Mouse (Mus musculus): ENCODE data around the gene Recql. TPM values are rescaled to one million over a fixed set of nuclear protein-coding genes. Genes with fewer than 3 reads are reported as not detected.

The Recql gene
- total and polyA plus RNA-seq, 2 experiments from 2014 or later: 16.6 to 25.4 TPM

DNA sequence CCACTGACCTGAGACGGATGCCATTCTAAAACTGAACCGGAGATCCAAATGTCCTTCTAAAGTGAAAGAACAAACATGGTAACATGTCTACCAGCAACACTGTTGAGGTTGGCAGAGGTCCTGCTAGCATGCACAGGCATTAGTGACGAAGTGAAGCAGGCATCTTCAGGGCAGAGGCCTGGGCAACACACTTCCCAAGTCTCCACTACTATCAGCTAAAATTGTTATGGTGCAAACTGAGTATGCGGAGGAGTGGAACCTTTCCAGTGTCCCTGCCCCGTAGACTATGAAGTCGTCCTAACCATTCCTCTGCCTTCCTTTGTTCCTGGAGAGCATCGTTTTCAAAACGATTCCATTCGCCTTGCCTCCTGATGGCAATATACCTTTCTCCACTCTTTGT lies 2.4 kb downstream of the Recql start:
- no peak for ATAC-seq

DNA sequence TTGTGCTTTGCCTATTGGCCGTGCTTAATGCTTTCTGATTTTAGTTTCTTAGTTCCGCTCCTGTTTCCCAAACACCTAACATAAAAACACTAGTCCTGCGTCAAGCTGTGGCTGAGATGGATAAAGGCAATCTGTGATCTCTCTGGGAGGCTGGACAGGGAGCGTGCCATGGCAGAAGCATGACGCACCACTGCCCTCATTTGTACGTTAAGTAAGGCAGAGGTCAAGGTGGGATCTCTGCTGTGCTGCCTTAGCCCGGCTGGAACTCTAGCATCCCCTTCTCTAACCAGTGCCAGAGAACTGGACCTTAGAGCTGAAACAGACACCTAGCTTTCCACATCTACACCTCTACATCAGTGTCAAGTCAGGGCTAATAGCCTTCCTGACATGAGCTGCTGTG lies 5.3 kb downstream of the Recql start:
- no peak for TF ChIP-seq CTCF (IDR thresholded peaks at IDR 0.05; ENCODE audit: low read depth)
- Histone ChIP-seq H3K27me3 (ENCODE audit: insufficient read depth, low read length) (no peaks in the 10 kb centered on the region), H3K27ac (no peak overlapping the region), H3K9me3 (ENCODE audit: low read length) (no peaks in the 10 kb centered on the region), H3K4me3 (ENCODE audit: low read length) (no peak overlapping the region), H3K4me2 (ENCODE audit: low read depth, low read length) (no peak overlapping the region), H3K36me3 (ENCODE audit: insufficient read depth, low read length) (peaks cover 5% of the 10 kb centered on the region), H3K9ac (replicated peaks; ENCODE audit: low read length) (no peak overlapping the region), H3K4me1 (ENCODE audit: insufficient read depth, low read length) (0 out of 2 replicates have a peak, but pooled peaks cover 3% of the 10 kb centered on the region)
- ATAC-seq (no peak), DNase-seq (ENCODE audit: low spot score) (no peak)
- WGBS: 94% methylated on average over 7 of the region's 7 CpGs

More for the DNA sequence above, 2.4 kb downstream of the Recql start:
- Histone ChIP-seq H3K9me3 (ENCODE audit: low read length) (no peaks in the 10 kb centered on the region), H3K27ac (no peak overlapping the region), H3K36me3 (ENCODE audit: insufficient read depth, low read length) (no peaks in the 10 kb centered on the region), H3K4me2 (ENCODE audit: low read depth, low read length) (no peak overlapping the region), H3K4me1 (ENCODE audit: insufficient read depth, low read length) (0 out of 2 replicates have a peak, but pooled peaks cover 3% of the 10 kb centered on the region), H3K27me3 (ENCODE audit: insufficient read depth, low read length) (no peaks in the 10 kb centered on the region), H3K9ac (replicated peaks; ENCODE audit: low read length) (no peak overlapping the region), H3K4me3 (ENCODE audit: low read length) (no peak overlapping the region)
- DNase-seq (ENCODE audit: low spot score): no peak
- TF ChIP-seq CTCF (IDR thresholded peaks at IDR 0.05; ENCODE audit: low read depth): no peak
- WGBS: 90% methylated on average over 9 of the region's 9 CpGs

DNA sequence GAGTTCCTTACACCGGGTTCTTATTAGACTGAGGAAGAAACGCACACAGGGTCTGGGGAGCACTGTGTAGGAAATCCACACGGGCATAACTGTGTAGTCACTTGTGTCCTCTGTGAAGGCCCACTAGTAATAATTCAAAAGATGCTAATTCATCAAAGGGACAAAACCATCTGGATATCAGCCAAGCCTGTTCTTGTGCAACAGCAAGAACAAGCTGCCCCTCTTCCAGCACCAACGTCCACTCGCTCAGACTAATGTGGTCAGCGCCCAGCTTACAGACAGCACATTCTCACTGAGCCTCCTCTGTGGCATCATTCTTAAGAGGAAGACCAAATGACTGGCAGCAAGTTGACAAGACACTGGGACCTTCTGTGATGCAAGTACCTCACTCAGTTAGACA lies 6.9 kb downstream of the Recql start:
- Histone ChIP-seq H3K4me3 (ENCODE audit: low read length) (no peak overlapping the region), H3K9me3 (ENCODE audit: low read length) (no peaks in the 10 kb centered on the region), H3K4me2 (ENCODE audit: low read depth, low read length) (no peak overlapping the region), H3K36me3 (ENCODE audit: insufficient read depth, low read length) (peaks cover 16% of the 10 kb centered on the region), H3K27ac (no peak overlapping the region), H3K27me3 (ENCODE audit: insufficient read depth, low read length) (no peaks in the 10 kb centered on the region), H3K4me1 (ENCODE audit: insufficient read depth, low read length) (no peaks in the 10 kb centered on the region), H3K9ac (replicated peaks; ENCODE audit: low read length) (no peak overlapping the region)
- WGBS: 82% methylated on average over 6 of the region's 6 CpGs
- DNase-seq (ENCODE audit: low spot score) (no peak), ATAC-seq (no peak)
- no peak for TF ChIP-seq CTCF (IDR thresholded peaks at IDR 0.05; ENCODE audit: low read depth)

DNA sequence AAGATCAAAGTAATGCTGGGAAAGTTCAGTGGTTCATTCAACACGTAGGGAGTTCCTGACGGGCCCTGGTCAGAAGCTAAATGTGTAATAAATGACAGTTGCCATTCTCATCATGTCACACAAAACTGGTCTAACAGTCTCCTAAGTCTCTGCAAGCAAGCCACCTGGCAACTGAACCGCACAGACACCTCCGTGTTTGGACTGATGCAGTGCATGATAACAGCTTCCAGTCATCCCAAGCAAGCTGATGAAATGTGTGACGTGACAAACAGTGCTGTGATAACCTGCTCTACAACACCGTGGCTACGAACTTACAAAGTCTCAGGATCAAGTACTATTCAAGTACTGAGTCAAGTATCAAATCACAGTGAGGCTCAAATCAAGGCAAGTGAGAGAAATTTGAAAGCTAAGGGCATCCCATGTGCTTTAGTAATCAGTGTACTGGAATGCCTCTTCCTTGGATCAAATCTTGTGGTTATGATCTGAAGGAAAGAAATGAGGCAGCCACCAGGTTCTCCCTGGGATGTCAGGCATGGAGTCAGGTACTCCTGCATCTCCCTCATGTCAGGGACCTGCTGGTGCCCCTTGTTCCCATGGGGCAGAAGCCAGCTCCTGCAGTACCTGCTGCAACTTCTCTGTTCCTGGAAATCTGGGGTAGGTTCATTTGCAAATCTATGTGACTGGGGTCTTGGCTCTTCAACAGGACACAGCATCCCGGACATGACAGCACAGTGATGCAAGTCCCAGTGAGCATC lies 8.1 kb downstream of the Recql start:
- no peak overlapping the region for H3K4me3 ChIP-seq (ENCODE audit: low read length)
- H3K9ac ChIP-seq (replicated peaks; ENCODE audit: low read length): no peak overlapping the region
- DNase-seq (ENCODE audit: low spot score): no peak
- H3K9me3 ChIP-seq (ENCODE audit: low read length): no peaks in the 10 kb centered on the region
- TF ChIP-seq CTCF (IDR thresholded peaks at IDR 0.05; ENCODE audit: low read depth): no peak
- ATAC-seq: no peak
- WGBS: 92% methylated on average over 8 of the region's 8 CpGs
- H3K27ac ChIP-seq: no peak overlapping the region
- H3K36me3 ChIP-seq (ENCODE audit: insufficient read depth, low read length): peaks cover 22% of the 10 kb centered on the region
- H3K4me2 ChIP-seq (ENCODE audit: low read depth, low read length): no peak overlapping the region
- no peaks in the 10 kb centered on the region for H3K27me3 ChIP-seq (ENCODE audit: insufficient read depth, low read length)
- no peaks in the 10 kb centered on the region for H3K4me1 ChIP-seq (ENCODE audit: insufficient read depth, low read length)

DNA sequence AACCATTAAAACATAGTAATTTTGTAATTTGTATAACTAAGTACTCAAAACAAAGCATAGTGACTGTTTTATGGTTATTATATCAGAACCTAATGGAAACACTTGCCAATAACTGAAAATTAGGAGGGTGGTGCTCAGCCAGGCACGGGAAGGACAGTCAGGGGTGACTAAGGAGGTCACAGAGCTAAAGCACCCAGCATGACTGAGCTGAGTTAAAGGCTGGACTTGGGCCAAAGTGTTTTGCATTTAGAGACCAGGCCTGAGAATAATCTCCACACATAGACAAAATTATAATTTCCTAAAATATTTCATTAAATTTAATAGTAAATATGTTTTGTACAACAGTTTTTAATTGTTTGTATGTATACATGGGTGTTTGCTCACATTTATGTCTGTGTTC lies 9.8 kb downstream of the Recql start:
- DNase-seq (ENCODE audit: low spot score) (no peak), ATAC-seq (no peak)
- peaks cover 25% of the 10 kb centered on the region for H3K36me3 ChIP-seq (ENCODE audit: insufficient read depth, low read length)
- H3K4me3 ChIP-seq (ENCODE audit: low read length): no peak overlapping the region
- 38% methylated on average over 1 of the region's 1 CpGs for WGBS
- H3K9me3 ChIP-seq (ENCODE audit: low read length): no peaks in the 10 kb centered on the region
- no peak overlapping the region for H3K9ac ChIP-seq (replicated peaks; ENCODE audit: low read length)
- no peak overlapping the region for H3K27ac ChIP-seq
- no peaks in the 10 kb centered on the region for H3K27me3 ChIP-seq (ENCODE audit: insufficient read depth, low read length)
- H3K4me1 ChIP-seq (ENCODE audit: insufficient read depth, low read length): no peaks in the 10 kb centered on the region
- TF ChIP-seq CTCF (IDR thresholded peaks at IDR 0.05; ENCODE audit: low read depth): no peak
- H3K4me2 ChIP-seq (ENCODE audit: low read depth, low read length): no peak overlapping the region

DNA sequence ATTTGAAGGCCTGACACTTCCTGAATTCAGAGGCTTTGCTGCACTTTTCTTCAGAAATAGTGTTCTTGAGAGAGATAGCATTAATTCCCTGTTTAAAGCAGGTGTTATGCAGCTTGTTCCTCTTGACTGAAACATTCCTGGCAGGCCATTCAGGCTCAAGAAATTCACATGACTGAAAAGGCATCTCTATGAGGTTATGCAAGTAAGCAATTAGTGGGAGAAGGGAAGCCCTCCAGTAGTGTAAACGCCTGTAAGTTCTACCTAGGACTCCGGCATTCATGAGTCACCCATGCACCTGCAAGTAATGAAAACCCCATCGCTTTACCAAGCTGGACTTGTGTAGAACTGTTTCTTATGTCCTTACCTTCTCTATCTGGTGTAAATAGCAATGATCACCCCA lies 17.3 kb downstream of the Recql start:
- H3K9me3 ChIP-seq (ENCODE audit: low read length): no peaks in the 10 kb centered on the region
- H3K4me3 ChIP-seq (ENCODE audit: low read length): no peak overlapping the region
- TF ChIP-seq CTCF (IDR thresholded peaks at IDR 0.05; ENCODE audit: low read depth): no peak
- no peaks in the 10 kb centered on the region for H3K27me3 ChIP-seq (ENCODE audit: insufficient read depth, low read length)
- H3K4me1 ChIP-seq (ENCODE audit: insufficient read depth, low read length): no peaks in the 10 kb centered on the region
- H3K4me2 ChIP-seq (ENCODE audit: low read depth, low read length): no peak overlapping the region
- ATAC-seq (no peak), DNase-seq (ENCODE audit: low spot score) (no peak)
- H3K9ac ChIP-seq (replicated peaks; ENCODE audit: low read length): no peak overlapping the region
- H3K36me3 ChIP-seq (ENCODE audit: insufficient read depth, low read length): peaks cover 24% of the 10 kb centered on the region; the same call in 1 of the 2 replicates
- no peak overlapping the region for H3K27ac ChIP-seq
- 87% methylated on average over 3 of the region's 3 CpGs for WGBS

DNA sequence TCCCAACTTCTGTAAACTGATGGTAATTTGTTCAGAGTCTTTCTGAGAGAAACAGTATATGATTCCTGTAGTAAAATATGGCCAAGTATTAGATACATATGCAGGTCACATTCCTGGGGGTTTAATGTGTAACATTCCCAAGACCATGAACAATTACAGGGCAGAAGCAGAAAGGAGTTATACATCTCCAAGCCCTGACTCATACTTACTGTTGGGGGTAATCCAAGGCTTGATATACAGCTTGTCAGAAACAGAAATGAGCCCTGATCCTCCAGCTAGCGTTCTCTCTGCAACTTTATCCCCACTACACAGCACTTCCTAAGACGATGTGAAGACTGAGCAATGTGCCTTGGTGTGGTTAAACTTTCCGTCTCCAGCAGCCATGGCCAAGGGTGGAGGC lies 19.3 kb downstream of the Recql start:
- DNase-seq (ENCODE audit: low spot score): no peak
- H3K4me1 ChIP-seq (ENCODE audit: insufficient read depth, low read length): no peaks in the 10 kb centered on the region
- TF ChIP-seq CTCF (IDR thresholded peaks at IDR 0.05; ENCODE audit: low read depth): no peak
- H3K36me3 ChIP-seq (ENCODE audit: insufficient read depth, low read length): peaks cover 28% of the 10 kb centered on the region; the same call in 1 of the 2 replicates
- H3K27me3 ChIP-seq (ENCODE audit: insufficient read depth, low read length): no peaks in the 10 kb centered on the region
- no peak overlapping the region for H3K27ac ChIP-seq
- no peak for ATAC-seq
- no peak overlapping the region for H3K9ac ChIP-seq (replicated peaks; ENCODE audit: low read length)
- H3K4me2 ChIP-seq (ENCODE audit: low read depth, low read length): no peak overlapping the region
- WGBS: 94% methylated on average over 3 of the region's 3 CpGs
- H3K9me3 ChIP-seq (ENCODE audit: low read length): no peaks in the 10 kb centered on the region
- H3K4me3 ChIP-seq (ENCODE audit: low read length): no peak overlapping the region
